Mouse (Mus musculus): Measurements from ENCODE around the gene Brox.

The Brox gene

DNA sequence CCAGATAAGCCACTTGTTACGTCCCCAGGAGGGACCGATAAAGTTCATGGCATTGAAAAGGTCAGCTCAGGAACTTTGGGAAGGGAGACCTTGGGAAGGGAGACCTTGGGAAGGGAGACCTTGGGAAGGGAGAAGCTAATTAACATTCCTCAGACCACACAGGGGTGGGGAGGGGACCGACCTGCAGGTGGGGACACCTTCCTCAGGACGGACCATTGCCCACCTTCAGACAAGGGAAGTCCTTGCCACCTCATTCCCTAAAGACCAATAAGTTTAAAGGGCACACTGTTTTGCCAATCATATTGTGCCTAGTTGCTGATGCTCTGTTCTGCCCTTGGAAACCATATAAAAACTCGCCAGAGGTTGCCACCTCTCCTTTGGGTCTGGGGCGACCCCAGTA, 29.4 kb downstream of the Brox start:
- no peak for DNase-seq

DNA sequence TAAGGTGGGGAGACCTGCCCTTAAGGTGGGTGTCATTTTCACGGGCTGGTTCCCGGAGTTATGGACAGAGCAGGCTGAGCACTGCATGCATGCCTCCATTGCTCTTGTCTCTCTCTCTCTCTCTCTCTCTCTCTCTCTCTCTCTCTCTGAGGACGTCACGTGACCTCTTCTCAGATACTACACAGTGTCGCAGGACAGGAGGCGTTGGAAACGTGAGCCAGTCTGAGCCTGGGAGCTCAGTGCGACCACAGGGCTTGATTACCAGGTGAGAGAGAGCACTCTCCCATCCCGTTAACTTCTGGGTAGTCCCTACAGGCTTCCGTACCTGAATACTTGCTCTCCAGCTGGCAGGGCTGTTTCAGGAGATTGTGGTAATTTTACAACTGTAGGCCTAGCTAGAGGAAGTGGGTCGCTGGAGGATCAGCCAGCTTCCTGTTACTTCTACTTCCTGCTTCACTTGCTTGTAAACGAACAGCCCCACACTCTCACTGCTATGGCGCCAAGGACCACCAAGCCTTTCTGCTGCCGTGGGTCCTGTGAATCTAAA, 31.1 kb downstream of the Brox start:
- DNase-seq, result no peak

DNA sequence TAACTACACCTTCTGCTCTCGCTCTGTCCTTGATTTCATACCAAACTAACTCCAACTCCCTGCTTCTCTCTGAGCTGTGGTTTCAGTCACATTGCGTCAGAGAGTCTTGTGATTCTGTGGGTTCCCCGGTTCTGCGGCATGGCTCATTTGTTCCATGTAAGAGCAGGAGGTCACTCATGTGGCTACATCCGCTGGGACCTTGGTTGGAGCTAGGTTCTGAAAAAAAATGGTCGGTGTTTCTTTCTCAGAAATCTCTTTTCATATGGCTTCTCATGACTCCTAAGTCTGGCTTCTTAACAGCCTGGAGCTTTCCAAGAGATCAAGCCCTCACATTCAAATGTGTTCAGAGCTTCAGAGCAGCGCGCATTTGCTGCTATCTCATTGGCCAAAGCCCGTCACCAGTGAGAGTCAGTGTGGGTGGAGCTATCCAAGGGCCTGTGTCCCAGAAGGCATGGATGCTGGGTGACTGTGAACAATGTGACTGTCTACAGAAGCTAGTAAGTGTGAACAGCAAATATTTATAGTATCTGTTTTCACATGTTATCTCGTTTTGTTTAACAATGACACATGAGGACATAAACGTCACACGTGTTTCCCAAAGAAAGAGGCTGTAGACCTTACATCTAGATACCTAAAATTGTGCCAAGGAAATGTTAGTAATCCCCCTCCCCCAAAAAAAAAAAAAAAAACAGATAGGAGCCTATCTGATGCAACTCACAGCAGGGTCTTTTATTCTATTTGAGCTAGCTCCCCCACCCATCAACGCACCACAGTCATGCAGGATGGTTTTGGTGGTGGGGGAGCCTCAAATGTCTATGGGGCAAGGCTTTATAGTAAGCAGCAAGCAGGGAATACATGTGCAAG, 32.7 kb downstream of the Brox start:
- DNase-seq, result no peak

DNA sequence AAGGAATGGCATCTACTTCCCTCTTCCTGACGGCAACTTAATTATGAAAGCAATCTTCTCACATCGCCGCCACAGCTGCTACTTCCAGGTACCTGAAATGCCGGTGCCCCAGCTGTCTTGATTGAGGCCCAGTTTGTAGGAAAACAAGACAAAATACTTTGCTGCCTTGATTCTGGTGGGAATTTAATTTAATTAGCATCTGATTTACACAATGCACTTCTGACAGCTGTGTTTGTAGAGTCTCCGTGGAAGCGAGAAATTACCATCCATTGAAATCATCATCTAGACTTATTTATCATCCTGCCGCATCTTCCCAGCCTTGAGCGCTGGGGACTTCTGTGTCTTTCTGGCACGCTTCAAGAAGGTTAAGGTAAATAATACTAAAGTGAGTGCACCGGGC, 44.5 kb downstream of the Brox start:
- no peak for DNase-seq

DNA sequence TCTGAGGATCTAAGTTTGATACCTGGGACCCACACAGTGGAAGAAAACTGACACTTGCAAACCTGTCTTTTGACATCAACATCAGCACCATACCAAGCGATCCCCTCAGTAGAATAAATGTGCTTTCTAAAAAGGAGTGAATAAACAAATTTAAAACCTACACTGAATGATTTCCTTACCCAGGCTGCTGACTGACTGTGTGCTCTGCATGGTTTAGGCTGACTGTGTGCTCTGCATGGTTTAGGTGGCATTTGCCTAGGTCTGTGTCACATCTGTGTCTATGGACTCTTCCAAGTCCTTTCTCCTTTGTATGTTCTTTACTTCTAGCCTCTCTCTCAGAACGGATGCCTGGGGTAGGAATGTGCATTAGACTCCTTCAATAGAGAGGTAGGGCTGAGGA, 45.3 kb downstream of the Brox start:
- no peak for DNase-seq

- no peak for DNase-seq
Observed at GRCm38 (mm10) chr1:183250612-183251011, 46.5 kb downstream of the Brox start.

GRCm38 (mm10) chr1:183248144-183248543, 48.9 kb downstream of the Brox start:
- DNase-seq, result no peak

GRCm38 (mm10) chr1:183243293-183243692, 53.8 kb downstream of the Brox start:
- no peak for DNase-seq

DNA sequence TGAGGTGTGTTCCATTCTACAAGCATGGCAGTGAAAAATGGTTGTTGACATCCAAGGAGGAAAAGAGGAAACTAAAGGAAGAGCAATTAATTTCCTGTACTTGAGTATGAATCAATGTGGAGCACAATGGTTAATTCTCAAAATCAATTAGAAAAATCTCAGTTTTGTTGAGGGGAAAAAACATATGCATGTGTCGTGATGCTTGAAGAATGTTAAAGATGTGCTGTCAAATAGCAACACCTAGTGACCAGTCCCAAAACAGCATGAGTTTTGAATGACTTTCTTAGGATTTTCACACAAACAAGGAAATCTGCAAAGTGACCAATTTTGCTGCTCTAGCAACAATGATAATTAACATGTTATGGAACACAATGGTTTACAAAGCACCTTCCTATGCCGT, 59.2 kb downstream of the Brox start:
- DNase-seq, result no peak

DNA sequence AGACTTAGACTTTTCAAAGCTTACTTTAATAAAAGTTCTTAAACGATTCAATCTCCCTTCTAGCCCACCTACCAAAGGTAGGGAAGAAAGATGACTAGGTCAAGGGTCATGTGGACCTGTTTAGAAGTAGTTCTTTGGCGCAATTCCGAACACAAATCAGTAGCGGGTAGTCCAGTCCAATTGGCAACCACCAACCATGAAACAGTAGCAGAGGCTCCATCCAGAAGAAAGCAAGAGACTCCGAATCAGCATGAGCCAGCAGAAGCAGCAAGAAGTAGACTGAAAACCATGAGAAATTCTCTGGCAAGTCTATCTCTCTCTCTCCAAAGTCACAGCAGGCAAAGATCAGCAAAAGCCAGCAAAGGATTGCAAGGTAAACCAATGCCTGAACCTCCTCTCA, 60.6 kb downstream of the Brox start:
- no peak for DNase-seq

GRCm38 (mm10) chr1:183233679-183234174, 63.3 kb downstream of the Brox start:
- DNase-seq, result no peak

DNA sequence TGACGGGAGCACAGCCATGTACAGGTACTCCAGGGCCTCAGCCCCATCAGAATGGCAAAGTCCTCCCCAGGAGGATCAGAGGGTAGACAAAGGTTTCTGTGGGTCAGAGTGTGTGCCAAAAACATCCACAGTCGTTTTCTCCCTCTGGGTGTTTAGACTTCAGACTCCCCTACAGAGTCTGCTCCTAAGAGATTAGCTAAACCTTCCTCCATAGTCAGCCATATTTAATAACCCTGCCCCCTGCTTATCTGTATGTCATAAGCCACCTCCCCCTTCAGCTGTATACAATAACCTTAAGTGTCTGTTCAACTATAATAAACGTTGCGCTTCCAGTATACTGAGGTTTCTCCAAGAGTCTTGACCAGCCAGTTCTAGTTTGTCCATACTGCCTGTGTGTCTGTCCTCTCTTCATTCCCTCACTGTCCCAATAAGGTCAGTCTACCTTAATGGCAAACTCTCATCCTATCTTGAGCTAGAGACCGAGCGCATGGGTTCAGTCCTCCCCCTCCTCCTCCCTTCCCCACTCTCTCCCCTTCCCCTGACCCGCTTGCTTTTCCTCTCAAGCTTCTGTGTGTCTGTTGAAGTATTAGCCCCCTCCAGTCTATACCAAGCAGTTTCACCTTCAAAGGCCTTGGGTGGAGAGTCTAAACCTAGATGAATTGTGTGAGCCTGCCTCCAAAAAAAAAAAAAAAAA, 63.9 kb downstream of the Brox start:
- DNase-seq, result no peak

DNA sequence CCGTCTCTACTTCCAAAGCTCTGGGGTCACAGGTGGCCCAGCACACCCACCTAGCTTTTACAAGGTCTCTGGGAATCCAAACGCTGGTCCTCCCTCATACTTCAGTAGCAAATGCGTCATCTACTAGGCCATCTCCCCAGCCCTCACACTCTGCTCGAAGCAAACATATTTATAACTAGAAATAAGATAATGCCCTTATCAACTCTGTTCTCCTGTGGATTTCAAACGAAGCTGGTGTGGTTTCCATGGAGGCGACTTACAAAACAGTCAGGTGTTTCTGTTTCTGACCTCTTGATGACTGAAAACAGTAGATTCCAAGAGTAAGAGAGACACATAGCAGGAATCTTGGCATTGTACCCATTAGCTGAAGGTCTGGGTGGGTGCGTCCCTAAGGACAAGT, 69.6 kb downstream of the Brox start:
- DNase-seq, result no peak

Data from right cerebral cortex, postnatal 4 days (tissue).